ENCODE assay signal across 13 mouse cellular contexts in genomic region chr10:126953029-126953471, GRCm38 (mm10). TPM values are rescaled to one million over a fixed set of nuclear protein-coding genes. Genes with fewer than 3 reads are reported as not detected.
DNase-seq lines count a peak whose midpoint lies in the region; ATAC-seq lines count a peak whose summit lies in the region.
"Had no signal": no experiment of that assay in that cellular context is flagged by ENCODE, and none has a peak within 500 bp of the region (broad histone marks: within the 10 kb centered on the region; RNA-seq: fewer than 3 reads in every experiment).

No protein-coding gene starts in this region.

- no peaks in the 10 kb centered on the region for H3K36me3 ChIP-seq in kidney, embryonic 15.5 days
- H3K36me3 ChIP-seq in embryonic facial prominence, embryonic 15.5 days = no peaks in the 10 kb centered on the region
- H3K36me3 ChIP-seq: midbrain, embryonic 13.5 days had no signal

- no peak for ATAC-seq in kidney, embryonic 15.5 days (replicated peaks; ENCODE audit: low FRiP score)
- no peak for ATAC-seq in embryonic facial prominence, embryonic 15.5 days (ENCODE audit: insufficient number of reproducible peaks, low FRiP score, low TSS enrichment, low read depth)
- ATAC-seq: midbrain, embryonic 13.5 days had no signal

- H3K27ac ChIP-seq in kidney, embryonic 15.5 days = peak overlapping the region; percentile 66; the same call in 1 of the 2 replicates
- H3K27ac ChIP-seq in embryonic facial prominence, embryonic 15.5 days (replicated peaks) = peak overlapping the region; percentile 75
- H3K27ac ChIP-seq: hindbrain, embryonic 14.5 days; midbrain, embryonic 13.5 days had no signal

- DNase-seq in kidney, postnatal 10 days = no peak
- peak; percentile 83 for DNase-seq in 3T3-L1 (ENCODE audit: low read depth, low spot score)
- peak; percentile 98 for DNase-seq in brain, adult 2 months (ENCODE audit: low read depth, low spot score)
- DNase-seq in adrenal gland, adult 8-10 months = no peak
- DNase-seq in spleen, postnatal 4 days (ENCODE audit: low spot score in 2 of 2) = no peak
- DNase-seq in testis, postnatal 14 days (ENCODE audit: low spot score) = no peak
- DNase-seq: adrenal gland, adult 2 months; gastrocnemius, postnatal 25 days; lung, adult 2 months had no signal

- H3K27me3 ChIP-seq in kidney, embryonic 15.5 days = no peaks in the 10 kb centered on the region
- no peaks in the 10 kb centered on the region for H3K27me3 ChIP-seq in embryonic facial prominence, embryonic 15.5 days

- no peak overlapping the region for H3K4me2 ChIP-seq in kidney, embryonic 15.5 days
- no peak overlapping the region for H3K4me2 ChIP-seq in embryonic facial prominence, embryonic 15.5 days (replicated peaks)
- H3K4me2 ChIP-seq: hindbrain, embryonic 14.5 days; midbrain, embryonic 13.5 days had no signal

- H3K4me3 ChIP-seq in kidney, embryonic 15.5 days (replicated peaks) = no peak overlapping the region
- H3K4me3 ChIP-seq in embryonic facial prominence, embryonic 15.5 days (replicated peaks) = no peak overlapping the region
- H3K4me3 ChIP-seq: midbrain, embryonic 13.5 days had no signal

- H3K9me3 ChIP-seq in kidney, embryonic 15.5 days (replicated peaks) = no peaks in the 10 kb centered on the region
- no peaks in the 10 kb centered on the region for H3K9me3 ChIP-seq in embryonic facial prominence, embryonic 15.5 days (replicated peaks)

- H3K9ac ChIP-seq in kidney, embryonic 15.5 days = no peak overlapping the region
- no peak overlapping the region for H3K9ac ChIP-seq in embryonic facial prominence, embryonic 15.5 days
- H3K9ac ChIP-seq: hindbrain, embryonic 14.5 days; midbrain, embryonic 13.5 days had no signal

- 88% methylated on average over 3 of the region's 3 CpGs for WGBS in kidney, embryonic 15.5 days
- WGBS in embryonic facial prominence, embryonic 15.5 days = 63% methylated on average over 3 of the region's 3 CpGs

- peaks cover 34% of the 10 kb centered on the region for H3K4me1 ChIP-seq in kidney, embryonic 15.5 days
- peaks cover 38% of the 10 kb centered on the region for H3K4me1 ChIP-seq in embryonic facial prominence, embryonic 15.5 days

RNA-seq across cellular contexts. Expression of gene Ctdsp2, which starts 25.5 kb away (rescaled TPM):
- 67.5 and 73.2 TPM in 2 replicates for polyA plus RNA-seq in kidney, embryonic 15.5 days (2015; fragmentation: Nextera tagmentation; extraction: Ambion mirVana)
- 92.5 and 93.9 TPM in 2 replicates for polyA plus RNA-seq in embryonic facial prominence, embryonic 15.5 days (2015; fragmentation: Nextera tagmentation; extraction: Ambion mirVana)
- total RNA-seq in adrenal gland, adult 8-10 months (2022) = 100 to 1,000 TPM; 140 to 170 (median 157) TPM

RNA-seq across cellular contexts. Expression of gene Avil, which starts 47.5 kb away (rescaled TPM):
- 0.10 and 0.36 TPM in 2 replicates for polyA plus RNA-seq in kidney, embryonic 15.5 days (2015; fragmentation: Nextera tagmentation; extraction: Ambion mirVana)
- 1.6 and 1.8 TPM in 2 replicates for polyA plus RNA-seq in embryonic facial prominence, embryonic 15.5 days (2015; fragmentation: Nextera tagmentation; extraction: Ambion mirVana)
- 1 to 10 TPM; 1.6 to 2.4 (median 2.0) TPM for total RNA-seq in adrenal gland, adult 8-10 months (2022)

RNA-seq across cellular contexts. Expression of gene Atp23, which starts 51.9 kb away (rescaled TPM):
- polyA plus RNA-seq in kidney, embryonic 15.5 days (2015; fragmentation: Nextera tagmentation; extraction: Ambion mirVana) = 18.3 and 19.5 TPM in 2 replicates
- polyA plus RNA-seq in embryonic facial prominence, embryonic 15.5 days (2015; fragmentation: Nextera tagmentation; extraction: Ambion mirVana) = 16.0 and 16.5 TPM in 2 replicates
- 1 to 10 TPM; 7.6 to 8.8 (median 8.5) TPM for total RNA-seq in adrenal gland, adult 8-10 months (2022)

Comparison
In these comparisons a context has a peak if more than half of its experiments do, and no peak if none do; other contexts are left out.
1. DNase-seq: peak in 3T3-L1 (single experiment) and brain, adult 2 months (single experiment); none in kidney, postnatal 10 days (single experiment), adrenal gland, adult 8-10 months (single experiment), spleen, postnatal 4 days (0 of 2) and testis, postnatal 14 days (single experiment).